Mouse (Mus musculus): ENCODE data around the gene Epha6.
A peak's percentile ranks its signal among the peaks of the same experiment; 100 is the strongest.

GRCm38 (mm10) chr16:59617167-59617566 lies 988.2 kb downstream of the Epha6 start:
- peak; percentile 83 for TF ChIP-seq CTCF (IDR thresholded peaks at IDR 0.05; ENCODE audit: low read depth)
- TF ChIP-seq EP300 (IDR thresholded peaks at IDR 0.05; ENCODE audit: low read depth): no peak
